ENCODE assay signal across 8 mouse cellular contexts in the genomic region with DNA sequence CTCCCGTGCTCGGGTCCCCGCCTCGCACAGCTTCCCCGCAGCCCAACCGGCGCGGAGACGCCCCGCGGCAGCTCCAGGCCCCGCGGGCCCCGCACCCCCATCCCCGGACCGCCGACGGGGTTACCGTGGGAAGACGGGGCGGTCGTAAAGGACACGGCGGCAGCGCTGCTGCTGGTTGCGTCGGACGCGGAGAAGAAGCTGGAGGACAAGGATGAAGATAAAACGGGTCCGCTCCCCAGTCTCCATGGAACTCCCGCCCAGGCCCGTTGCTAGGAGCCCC. TPM values are rescaled to one million over a fixed set of nuclear protein-coding genes. Genes with fewer than 3 reads are reported as not detected.
DNase-seq lines count a peak whose midpoint lies in the region; ATAC-seq and TF ChIP-seq lines count a peak whose summit lies in the region.

No protein-coding gene starts in this region.

- H3K4me3 ChIP-seq in heart, postnatal 0 days (ENCODE audit: low read depth, low read length) = peak overlapping the region; percentile 99
- H3K4me3 ChIP-seq in bone marrow, adult 2 months (replicated peaks; ENCODE audit: control insufficient read depth, low read depth, low read length) = peak overlapping the region; percentile 83
- H3K4me3 ChIP-seq in hindbrain, embryonic 15.5 days = peak overlapping the region; percentile 97
- H3K4me3 ChIP-seq in midbrain, embryonic 14.5 days (replicated peaks; ENCODE audit: low read depth, low read length) = peak overlapping the region; percentile 99

- H3K27me3 ChIP-seq in heart, postnatal 0 days (ENCODE audit: control insufficient read depth, insufficient read depth, low read length) = no peaks in the 10 kb centered on the region
- no peaks in the 10 kb centered on the region for H3K27me3 ChIP-seq in hindbrain, embryonic 15.5 days
- H3K27me3 ChIP-seq in midbrain, embryonic 14.5 days (ENCODE audit: control insufficient read depth, insufficient read depth, low read length) = no peaks in the 10 kb centered on the region

- no peaks in the 10 kb centered on the region for H3K36me3 ChIP-seq in heart, postnatal 0 days (replicated peaks; ENCODE audit: control insufficient read depth, insufficient read depth, low read length)
- no peaks in the 10 kb centered on the region for H3K36me3 ChIP-seq in hindbrain, embryonic 15.5 days
- no peaks in the 10 kb centered on the region for H3K36me3 ChIP-seq in midbrain, embryonic 14.5 days (ENCODE audit: control insufficient read depth, insufficient read depth, low read length)

- no peak for TF ChIP-seq EP300 in heart, postnatal 0 days (IDR thresholded peaks at IDR 0.05; ENCODE audit: low read depth)

- no peak for TF ChIP-seq POLR2A in bone marrow, adult 2 months (IDR thresholded peaks at IDR 0.05; ENCODE audit: borderline replicate concordance, control insufficient read depth, low read depth, low read length)

- ATAC-seq in heart, postnatal 0 days (ENCODE audit: insufficient read depth, low read depth) = peak; percentile 31
- ATAC-seq in hindbrain, embryonic 15.5 days (ENCODE audit: low FRiP score, low read depth) = no peak
- ATAC-seq in midbrain, embryonic 14.5 days (ENCODE audit: low FRiP score, low TSS enrichment) = no peak; the same call in 1 of the 2 replicates

- peak overlapping the region; percentile 76 for H3K4me2 ChIP-seq in heart, postnatal 0 days (ENCODE audit: low read depth, low read length)
- H3K4me2 ChIP-seq in hindbrain, embryonic 15.5 days = peak overlapping the region; percentile 71
- peak overlapping the region; percentile 81 for H3K4me2 ChIP-seq in midbrain, embryonic 14.5 days (ENCODE audit: low read length)

- no peak for DNase-seq in heart, postnatal 0 days (ENCODE audit: low spot score)
- no peak for DNase-seq in heart, adult 9 months (ENCODE audit: low spot score in 2 of 2)
- DNase-seq in midbrain, embryonic 14.5 days = no peak
- DNase-seq in T-cell, adult 2 months (ENCODE audit: low spot score) = no peak
- DNase-seq in embryo, embryonic 11 days = no peak
- DNase-seq in cerebellum, postnatal 25 days = no peak

- H3K9ac ChIP-seq in heart, postnatal 0 days (replicated peaks; ENCODE audit: low read depth, low read length) = peak overlapping the region; percentile 92
- H3K9ac ChIP-seq in hindbrain, embryonic 15.5 days = peak overlapping the region; percentile 94
- H3K9ac ChIP-seq in midbrain, embryonic 14.5 days (replicated peaks; ENCODE audit: low read length) = peak overlapping the region; percentile 98

- H3K9me3 ChIP-seq in heart, postnatal 0 days (replicated peaks; ENCODE audit: control insufficient read depth, low read length) = no peaks in the 10 kb centered on the region
- H3K9me3 ChIP-seq in hindbrain, embryonic 15.5 days = no peaks in the 10 kb centered on the region
- no peaks in the 10 kb centered on the region for H3K9me3 ChIP-seq in midbrain, embryonic 14.5 days (ENCODE audit: control insufficient read depth, low read length)

- peak overlapping the region; percentile 98 for H3K27ac ChIP-seq in heart, postnatal 0 days (ENCODE audit: low read depth)
- peak overlapping the region; percentile 81 for H3K27ac ChIP-seq in bone marrow, adult 2 months (ENCODE audit: control insufficient read depth, insufficient read depth, low read depth, low read length, poor library complexity)
- peak overlapping the region; percentile 96 for H3K27ac ChIP-seq in hindbrain, embryonic 15.5 days (replicated peaks)
- peak overlapping the region; percentile 97 for H3K27ac ChIP-seq in midbrain, embryonic 14.5 days (replicated peaks; ENCODE audit: low read depth, low read length)

- peaks cover 21% of the 10 kb centered on the region for H3K4me1 ChIP-seq in heart, postnatal 0 days (ENCODE audit: control insufficient read depth, insufficient read depth)
- H3K4me1 ChIP-seq in bone marrow, adult 2 months (ENCODE audit: control insufficient read depth, insufficient read depth, low read length) = peaks cover 3% of the 10 kb centered on the region; the same call in 1 of the 2 replicates
- peaks cover 44% of the 10 kb centered on the region for H3K4me1 ChIP-seq in hindbrain, embryonic 15.5 days (replicated peaks)
- peaks cover 37% of the 10 kb centered on the region for H3K4me1 ChIP-seq in midbrain, embryonic 14.5 days (ENCODE audit: control insufficient read depth, insufficient read depth, low read length)

- TF ChIP-seq CTCF in heart, postnatal 0 days (IDR thresholded peaks at IDR 0.05; ENCODE audit: low read depth) = no peak
- TF ChIP-seq CTCF in bone marrow, adult 2 months (IDR thresholded peaks at IDR 0.05; ENCODE audit: control insufficient read depth, insufficient read depth, low read length) = no peak

- 2% methylated on average over 28 of the region's 33 CpGs for WGBS in heart, postnatal 0 days
- WGBS in bone marrow, adult 2 months = under 1% methylated on average over 33 of the region's 33 CpGs
- WGBS in hindbrain, embryonic 15.5 days = under 1% methylated on average over 33 of the region's 33 CpGs
- WGBS in midbrain, embryonic 14.5 days = under 1% methylated on average over 33 of the region's 33 CpGs

RNA-seq across cellular contexts. Expression of gene Tbpl1, which starts 0.8 kb away (rescaled TPM):
- total RNA-seq in heart, postnatal 0 days (2014; rRNA removed; ENCODE audit: low replicate concordance) = 8.2 and 22.4 TPM in 2 replicates
- polyA plus RNA-seq in heart, postnatal 0 days (2015; fragmentation: Nextera tagmentation; extraction: Ambion mirVana) = 31.2 and 37.0 TPM in 2 replicates
- polyA plus RNA-seq in bone marrow, adult 2 months (2011; ENCODE audit: insufficient read depth, insufficient read length, low replicate concordance, missing spikeins) = 13.4 and 29.2 TPM in 2 replicates
- polyA plus RNA-seq in hindbrain, embryonic 15.5 days (2015; fragmentation: Nextera tagmentation; extraction: Ambion mirVana) = 79.6 and 86.8 TPM in 2 replicates
- polyA plus RNA-seq in midbrain, embryonic 14.5 days (2014; fragmentation: Nextera tagmentation; extraction: Ambion mirVana) = 97.8 and 115 TPM in 2 replicates
